Mouse (Mus musculus): ENCODE data around the gene Wdr4.
A peak's percentile ranks its signal among the peaks of the same experiment; 100 is the strongest.
"Not testable (repeated sequence)": the region's sequence is repeated elsewhere in the genome, so short reads cannot be mapped to it uniquely, and the experiment has no call there.

Gene Wdr4

DNA sequence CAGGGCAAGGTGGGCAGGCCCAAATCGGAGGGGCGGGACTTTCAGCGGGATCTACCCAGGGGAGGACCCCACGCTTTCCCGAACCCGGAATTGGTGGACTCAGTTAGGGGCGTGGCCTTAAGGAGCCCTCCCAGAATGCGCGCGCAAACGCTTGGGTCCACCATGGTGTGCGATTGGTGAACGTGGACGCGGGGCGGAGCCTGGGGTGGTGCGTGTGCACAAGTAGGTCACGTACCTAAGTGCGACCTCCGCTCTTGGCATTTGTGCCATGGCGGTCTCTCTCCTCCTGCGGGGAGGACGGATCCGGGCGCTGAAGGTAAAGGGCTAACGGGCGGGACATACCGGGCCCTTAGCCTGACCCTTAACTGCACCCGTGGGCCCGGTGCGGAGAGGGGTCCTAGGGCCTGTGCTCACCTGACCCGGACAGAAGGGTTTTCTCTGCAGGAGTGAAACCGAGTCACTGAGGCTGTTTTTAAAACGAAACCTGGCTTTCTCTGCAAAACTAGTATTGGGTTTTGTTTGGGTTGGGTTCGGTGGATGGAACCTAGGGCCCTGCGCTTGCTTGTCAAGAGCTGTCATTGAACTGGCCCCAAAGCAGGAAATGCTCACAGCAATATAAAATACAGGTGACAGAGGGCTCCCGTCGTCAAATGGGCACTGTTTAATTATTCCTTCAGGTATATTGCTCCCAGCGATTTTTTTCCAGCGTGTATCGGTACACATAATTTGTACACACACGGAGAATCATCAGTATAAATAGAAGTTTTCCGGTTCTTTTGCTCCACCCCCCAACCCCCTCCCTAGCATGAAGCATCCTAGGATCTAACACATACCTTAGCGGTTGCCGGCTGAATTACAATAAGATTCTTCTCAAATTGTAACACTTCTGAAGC lies at the start of gene Wdr4, which contains the start of gene Ndufv3:
Wdr4 (minus strand) TSS at position 35 of the 893 bp plus-strand sequence.
Ndufv3 (plus strand) TSS at position 170 of the 893 bp plus-strand sequence.
- peak; percentile 98 for DNase-seq (ENCODE audit: low spot score)

DNA sequence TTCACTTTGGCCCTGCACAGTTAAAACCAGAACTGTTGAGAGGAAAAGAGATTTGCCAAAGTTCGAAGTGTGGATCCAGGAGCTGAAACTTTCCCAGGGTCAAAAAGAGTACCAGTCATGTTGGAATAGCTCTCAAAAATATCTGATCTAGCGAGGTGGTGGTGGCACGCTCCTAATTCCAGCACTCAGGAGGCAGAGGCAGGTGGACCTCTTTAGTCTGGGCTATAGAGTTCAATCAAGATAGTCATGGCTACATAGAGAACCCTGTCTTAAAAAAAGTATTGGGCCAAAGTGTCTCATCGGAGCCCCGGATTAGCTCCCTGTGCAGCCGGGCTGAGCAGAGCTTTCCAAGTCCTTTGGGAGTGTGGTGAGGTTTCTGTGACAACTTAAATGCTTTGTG lies 46.5 kb upstream of the Wdr4 start:
- DNase-seq (ENCODE audit: low spot score): no peak

DNA sequence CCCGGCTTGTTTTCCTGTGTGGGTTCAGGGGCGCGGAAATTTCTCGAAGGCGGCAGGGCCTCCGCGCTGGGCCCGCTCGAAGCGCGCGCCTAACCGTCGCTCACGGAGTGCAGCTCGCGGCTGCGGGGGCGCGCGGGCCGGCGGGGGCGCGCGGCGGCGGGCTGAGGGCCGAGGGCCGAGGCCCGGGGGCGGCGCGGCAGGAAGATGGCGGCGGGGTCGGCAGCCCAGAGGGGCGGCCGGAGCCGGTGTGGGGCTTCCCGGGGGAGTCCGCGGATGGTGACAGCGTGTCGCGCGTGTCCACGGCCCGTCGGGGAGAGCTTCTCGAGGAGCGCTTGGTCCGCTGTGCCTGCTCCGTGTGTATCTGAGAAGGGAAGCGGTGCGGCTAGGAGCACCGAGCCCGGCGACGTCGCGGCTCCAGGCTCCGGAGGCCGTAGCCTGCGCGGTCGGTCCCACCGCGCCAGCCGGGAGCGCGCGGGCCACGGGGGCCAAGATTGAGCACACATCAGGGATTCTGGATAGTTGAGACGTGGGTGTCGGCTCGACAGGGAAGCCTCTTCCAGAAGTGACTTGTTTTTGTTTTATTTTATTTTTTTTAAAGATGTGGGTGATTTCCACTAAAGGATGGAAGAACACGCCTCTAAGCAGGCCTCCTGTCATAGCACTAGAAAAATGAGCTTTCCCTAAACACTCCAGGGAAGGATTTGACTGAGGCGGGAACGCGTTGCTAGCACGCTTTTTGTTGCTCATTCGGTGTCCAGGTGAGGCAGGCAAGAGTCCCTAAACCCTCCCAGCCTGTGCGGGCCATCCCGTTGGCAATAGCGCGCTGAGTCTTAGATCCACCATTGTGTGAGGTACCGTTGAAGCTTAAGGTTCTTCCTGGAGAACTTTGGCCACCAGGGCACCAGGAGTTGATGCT lies 45.6 kb upstream of the Wdr4 start:
- DNase-seq (ENCODE audit: low spot score): peak; percentile 50

DNA sequence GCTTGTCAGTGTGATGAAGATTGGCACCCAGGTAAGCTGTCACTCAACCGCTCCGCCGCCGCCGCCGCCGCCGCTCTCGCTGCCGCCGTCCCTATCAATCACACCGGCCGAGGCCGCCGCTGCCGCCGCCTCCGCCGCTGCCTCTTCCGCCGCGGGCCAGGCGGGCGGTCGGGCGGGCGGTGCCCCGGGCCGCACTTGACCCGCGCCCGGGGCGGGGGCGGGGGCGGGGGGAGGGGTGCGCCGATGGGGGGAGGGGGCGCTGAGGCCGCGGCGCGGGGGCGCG lies 45.0 kb upstream of the Wdr4 start:
- DNase-seq (ENCODE audit: low spot score): no peak

DNA sequence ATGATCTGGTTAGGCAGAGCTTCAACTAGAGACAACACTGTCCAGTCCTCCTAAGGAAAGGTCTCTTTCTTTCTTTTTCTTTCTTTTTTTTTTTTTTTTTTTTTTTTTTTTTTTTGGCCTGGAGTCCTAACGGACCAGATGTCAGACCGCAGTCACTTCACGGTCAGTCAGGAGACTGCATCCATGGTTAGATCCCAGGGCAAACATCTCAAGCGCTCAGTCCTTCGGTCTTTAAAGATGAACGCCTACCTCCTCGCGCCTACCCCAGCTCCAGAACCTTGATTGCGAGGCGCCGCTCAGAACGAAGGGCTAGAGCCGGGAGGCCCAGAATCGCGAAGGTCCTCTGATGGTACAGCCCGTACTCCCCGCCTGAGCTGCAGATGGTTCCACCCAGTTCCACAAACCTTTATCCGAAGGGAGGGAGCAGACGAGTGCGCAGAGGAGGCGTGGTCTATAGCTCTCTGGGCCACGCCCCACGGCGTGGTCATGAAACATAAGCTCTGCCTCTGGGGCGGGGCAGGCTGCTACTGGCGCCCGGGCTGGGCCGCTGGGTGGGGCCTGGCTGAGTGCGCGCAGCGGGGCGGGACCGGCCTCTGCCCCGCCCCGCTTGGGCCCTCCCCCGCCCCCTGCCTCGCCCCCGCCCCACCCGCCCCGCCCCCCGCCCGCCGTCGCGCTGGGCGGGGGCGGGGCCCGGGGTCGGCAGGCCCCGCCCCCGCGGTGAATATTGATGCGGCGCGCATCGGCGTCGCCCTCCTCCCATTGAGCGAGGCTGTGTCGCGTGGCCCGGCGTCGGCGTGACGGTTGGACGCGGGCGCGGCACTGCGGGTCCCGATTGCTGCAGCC lies 44.5 kb upstream of the Wdr4 start, which contains the start of gene Pknox1:
Pknox1 (plus strand) TSS at position 720 of the 843 bp plus-strand sequence.
- peak; percentile 99 for DNase-seq (ENCODE audit: low spot score)

DNA sequence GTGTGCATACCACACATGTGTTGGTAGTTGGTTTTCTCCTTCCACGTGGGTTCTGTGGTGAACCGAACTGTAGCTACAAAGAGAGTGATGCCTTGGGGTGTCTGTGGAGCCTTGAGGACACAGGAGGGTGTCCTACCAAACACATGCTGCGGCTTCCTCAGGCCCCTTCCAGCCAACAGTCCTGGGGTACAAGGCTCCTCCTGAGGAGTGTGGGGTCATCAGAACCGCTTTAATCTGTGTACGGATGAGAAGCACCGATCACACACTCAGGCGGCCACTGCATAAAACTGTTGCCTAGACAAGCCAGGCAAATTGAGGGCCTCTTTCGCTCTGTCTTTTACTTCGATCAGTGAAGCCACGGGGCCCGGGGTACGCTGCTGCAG lies 43.8 kb upstream of the Wdr4 start:
- DNase-seq (ENCODE audit: low spot score): peak; percentile 10

DNA sequence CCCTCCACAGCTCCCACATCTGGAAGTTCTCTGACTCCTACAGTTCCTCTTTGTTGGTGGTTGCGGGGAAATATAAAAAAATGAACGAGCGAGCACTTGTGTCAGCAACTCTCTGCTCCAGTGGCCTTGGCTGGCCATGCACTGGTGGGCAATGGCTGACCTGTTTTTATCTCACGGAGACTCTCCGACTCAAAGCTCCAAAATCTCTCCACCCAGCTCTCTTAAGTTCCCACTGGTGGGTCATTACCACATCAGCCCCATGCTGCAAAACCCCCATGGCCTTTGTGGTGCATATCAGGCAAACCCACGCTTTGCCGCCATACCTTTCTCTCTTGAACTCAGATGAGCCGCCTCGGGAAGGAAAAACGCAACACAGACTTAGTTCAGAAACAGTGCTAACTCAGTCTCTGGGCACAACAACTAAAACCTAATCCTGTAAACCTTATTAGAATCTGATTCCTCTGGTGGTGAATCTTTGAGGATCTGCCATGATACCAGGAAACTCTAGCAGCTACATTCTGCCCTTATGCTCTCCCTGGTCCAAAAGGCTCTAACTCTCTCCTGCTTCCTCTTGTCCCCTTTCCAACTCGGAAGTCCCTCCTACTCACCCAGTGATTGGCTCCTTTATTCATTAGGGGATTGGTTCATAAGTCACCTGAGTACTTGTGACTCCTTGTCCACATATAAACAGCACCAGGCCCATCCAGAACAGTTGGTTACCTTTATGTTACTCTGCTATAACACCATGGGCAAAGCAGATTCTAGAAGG lies 39.4 kb upstream of the Wdr4 start:
- DNase-seq (ENCODE audit: low spot score): no peak

DNA sequence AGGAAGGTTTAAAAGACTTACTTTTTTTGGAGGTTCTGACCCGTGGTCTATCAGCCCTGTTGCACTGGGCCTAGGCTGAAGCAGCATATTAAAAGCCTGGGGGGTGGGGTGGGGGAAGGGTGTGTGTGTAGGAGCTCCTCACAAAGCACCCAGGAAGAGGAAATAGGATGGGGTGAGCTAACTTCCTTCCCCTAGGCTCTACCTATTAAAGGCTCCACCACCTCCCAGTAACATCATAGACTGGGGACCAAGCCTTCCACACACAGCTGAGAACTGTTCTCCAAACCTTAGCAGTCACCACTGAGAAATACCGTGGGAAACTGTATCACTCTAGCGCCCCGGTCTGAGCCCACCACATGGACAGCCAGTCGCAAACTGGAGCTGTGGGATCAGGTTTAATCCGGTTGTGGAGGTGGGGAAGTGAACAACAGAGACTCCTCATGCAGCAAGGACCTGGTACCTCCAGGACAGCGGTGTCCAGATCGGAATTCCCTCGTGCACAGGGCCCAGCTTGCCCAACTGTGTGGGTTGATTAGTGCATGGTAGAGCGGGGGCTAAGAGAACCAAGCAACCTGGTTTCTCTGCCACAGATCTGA lies 38.3 kb upstream of the Wdr4 start:
- no peak for DNase-seq (ENCODE audit: low spot score)

DNA sequence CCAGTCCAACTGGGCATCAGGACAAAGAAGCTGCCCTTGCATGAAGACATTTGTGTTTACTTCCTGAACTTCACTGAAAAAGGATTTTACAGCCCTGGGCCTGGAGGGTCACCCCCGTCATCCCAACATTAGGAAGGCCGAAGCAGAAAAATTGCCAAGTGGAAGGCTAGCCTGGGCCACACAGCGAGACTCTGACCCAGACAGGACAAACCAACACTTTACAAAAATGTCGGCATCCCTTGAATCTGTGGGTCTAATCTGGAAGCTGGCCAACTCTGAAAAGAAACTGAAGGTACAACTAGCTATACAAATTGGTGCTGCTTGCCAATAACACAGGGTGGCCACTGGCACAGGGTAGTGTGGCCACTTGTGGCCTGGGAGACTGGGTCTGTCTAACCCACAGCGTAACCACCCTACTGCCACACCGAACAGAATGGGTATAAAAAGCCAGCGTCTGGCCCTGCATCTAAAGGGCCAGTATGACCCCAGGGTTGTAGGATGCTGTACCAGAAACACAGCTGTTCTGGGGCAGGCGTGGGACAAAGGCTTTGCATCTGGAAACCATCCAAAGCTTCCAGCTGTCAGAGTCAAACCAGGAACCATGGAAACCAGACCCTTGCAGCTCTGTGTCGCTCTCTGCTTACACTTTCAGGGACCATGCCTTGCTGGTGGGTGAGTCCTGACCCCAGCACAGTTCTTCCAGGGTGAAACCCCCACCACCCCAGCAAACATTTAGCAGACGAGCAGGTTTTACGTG lies 37.5 kb upstream of the Wdr4 start:
- DNase-seq (ENCODE audit: low spot score): peak; percentile 23

DNA sequence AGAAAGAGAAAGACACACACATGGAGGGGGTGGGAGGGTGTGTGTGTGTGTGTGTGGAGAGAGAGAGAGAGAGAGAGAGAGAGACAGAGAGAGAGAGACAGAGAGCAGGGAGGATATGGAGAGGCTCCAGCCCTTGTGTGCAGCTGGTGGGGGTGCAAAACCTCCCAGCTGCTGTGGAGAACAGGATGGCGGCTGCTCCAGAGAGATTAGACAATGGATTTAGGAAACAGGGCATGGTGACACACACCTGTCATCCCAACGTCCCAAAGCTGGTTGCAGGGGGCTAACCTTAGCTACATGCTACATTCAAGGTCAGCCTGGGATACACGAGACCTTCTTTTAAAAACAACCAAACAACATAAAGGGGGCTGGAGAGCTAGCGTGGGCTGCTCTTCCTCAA lies 36.5 kb upstream of the Wdr4 start:
- DNase-seq (ENCODE audit: low spot score): no peak

DNA sequence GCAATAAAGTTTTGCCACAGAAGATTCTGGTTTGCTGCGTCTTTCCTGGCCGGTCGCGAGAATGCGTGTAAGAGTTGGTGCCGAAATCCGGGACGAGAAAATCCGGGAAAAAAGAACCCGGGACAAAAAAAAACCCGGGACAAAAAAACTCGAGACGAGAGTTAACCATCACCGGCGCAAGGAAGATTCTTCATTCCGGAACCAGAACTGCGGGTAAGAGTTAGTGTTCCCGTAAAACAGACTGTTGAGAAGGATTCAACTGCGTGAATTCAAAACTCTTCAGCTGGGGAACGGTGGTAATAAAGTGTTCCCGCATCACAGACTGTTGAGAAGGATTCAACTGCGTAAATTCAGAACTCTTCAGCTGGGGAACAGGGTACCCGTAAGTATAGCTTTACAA lies 32.8 kb upstream of the Wdr4 start:
- not testable (repeated sequence) for DNase-seq (ENCODE audit: low spot score)

DNA sequence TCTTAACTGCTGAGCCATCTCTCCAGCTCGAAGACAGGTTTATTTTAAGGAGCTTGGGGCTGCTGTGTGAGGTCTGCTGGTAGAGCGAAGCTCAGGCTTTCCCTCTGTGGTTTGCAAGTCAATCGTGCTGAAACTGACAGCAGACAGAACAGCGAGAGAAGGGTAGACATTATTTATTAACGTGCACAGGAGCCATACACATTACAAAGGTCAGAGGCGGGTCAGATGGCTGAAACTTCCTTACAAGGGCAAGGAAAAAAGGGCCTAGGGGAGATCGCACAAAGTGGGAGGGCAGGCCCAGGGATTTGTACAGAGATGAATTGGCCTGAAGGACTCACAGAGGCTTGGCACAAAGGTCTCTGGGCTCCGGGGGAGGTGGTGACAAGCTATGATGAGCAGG lies 29.6 kb upstream of the Wdr4 start:
- DNase-seq (ENCODE audit: low spot score): no peak

DNA sequence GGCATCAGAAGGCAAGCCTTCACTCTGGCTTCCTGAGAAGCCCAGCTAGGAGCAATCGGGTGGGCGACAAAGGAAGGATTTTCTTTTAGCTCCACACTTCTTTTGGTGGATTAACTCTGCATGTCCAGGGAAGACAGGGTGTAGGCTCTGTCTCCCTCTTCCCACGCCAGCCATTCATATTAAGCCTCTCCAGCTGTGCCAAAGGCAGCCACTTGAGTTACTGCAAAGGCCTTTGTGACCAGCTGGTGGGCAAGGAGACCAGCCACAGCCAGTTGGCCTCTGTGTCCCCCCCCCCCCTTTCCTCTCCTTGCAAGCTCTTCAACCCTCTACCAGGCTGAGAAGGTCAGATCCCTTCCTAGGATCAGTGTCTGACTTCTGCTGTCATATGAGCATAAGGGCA lies 28.2 kb upstream of the Wdr4 start:
- no peak for DNase-seq (ENCODE audit: low spot score)

DNA sequence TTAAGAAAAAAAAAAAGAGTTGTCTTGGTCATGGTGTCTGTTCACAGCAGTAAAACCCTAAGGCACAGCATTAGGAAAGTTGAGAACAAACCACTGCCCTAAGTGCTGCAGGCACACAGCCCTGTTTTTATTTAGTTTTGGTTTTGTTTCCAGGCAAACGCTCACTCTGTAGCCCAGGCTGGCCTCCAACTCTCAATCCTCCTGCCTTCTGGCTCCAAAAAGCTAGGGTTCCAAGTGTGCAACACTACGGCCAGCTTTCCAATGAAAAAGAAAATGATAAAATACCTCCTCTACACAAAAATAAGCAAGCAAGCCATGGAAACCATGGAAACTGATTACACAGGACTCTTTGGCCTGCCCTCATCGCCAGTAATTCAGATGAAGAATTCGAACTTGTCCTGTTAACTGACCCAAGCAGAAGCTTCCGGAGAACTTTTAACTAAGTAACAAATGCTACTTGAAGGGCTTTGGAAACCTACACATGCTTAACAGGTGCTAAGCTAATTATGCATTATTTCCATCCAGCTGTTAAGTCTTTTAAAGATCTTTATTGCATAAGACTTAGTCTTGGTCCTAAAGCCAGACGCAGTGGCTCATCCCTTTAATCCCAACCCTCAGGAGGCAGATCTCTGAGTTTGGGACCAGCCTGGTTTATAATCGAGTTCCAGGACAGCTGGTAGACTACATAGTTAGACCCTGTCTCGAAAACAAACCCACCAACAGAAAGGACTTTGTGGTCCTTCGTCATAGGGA lies 26.8 kb upstream of the Wdr4 start:
- no peak for DNase-seq (ENCODE audit: low spot score)

DNA sequence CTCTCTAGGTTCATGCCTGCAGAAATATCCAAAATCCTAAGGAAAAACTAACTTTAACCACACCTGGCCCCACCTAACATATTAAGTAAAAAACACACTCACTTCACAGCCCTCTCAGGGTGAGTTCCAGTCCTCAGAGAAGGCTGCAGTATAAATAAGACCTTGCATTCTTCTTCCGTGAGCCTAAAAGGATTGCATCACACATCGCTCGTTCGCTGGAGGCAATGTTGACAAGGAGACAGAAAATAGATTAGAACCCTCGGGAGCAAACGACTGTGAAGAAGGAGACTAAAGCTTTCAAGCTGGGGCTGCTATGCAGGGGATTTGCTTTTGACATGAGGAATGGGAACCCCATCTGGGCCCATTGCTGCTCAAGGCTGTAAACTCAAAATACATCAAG lies 23.8 kb upstream of the Wdr4 start:
- no peak for DNase-seq (ENCODE audit: low spot score)

DNA sequence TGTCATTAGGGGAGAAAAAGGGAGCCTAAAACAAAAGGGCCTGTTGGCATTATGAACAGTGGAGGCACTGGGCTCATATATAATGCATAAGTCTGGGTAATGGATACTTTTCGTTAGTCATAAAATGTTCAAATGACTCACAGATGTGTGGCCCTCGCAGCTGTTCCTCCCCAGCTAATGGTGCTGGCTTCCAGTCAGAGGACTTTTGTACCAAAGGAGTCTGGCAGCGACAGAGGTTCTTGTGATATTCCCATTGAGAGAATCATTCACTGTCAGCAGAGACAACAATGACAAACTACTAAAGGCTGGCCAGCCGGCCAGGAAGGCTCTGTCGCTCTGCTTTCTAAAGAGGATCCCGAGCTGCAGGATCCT lies 21.7 kb upstream of the Wdr4 start:
- DNase-seq (ENCODE audit: low spot score): no peak

DNA sequence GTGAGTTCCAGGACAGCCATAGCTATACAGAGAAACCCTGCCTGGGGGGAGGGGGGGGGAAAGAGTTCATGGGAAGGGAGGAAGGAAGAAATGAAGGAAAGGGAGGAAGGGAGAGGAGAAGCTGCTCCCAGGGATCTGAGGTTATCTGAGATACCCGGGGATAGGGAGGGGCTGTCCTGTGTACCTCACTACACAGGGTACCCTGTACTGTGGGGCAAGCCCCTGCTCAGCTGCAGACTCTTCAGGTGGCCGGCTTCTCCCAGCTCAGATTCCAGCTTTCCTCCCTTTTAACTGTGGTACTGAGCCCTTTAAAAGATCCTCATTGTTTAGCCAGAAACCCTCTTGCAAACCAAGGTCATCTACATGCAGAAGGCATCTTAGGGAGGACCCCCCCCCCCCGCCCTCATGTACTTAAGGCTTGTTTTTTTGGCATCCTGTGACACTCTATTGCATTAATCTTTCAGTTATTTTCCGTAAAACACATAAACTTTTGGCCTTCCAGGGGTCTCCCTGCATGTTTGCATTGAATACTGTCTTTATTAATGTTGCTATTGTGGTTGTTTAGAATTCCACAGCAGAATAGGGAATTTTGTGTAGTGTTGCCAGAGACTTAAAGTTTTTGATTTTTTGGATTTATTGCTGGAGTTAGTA lies 21.2 kb upstream of the Wdr4 start:
- DNase-seq (ENCODE audit: low spot score): no peak

DNA sequence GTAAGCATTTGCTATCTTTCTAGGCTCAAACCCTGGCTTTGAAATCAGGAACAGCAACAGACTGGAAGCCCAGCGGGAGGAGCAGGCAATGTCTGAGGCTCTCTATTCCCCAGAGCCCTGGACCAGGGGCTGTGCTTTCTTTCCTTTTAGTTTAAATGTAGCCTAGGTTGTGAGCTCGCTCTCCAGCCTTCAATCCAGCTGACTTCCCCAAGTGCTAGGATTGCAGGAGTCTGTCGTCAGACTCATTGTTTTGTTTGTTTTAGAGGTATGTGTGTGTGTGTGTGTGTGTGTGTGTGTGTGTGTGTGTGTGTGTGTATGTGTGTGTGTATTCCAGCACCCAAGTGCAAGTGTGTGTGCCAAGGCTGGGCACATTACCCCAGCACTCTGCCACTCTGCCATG lies 20.3 kb upstream of the Wdr4 start:
- no peak for DNase-seq (ENCODE audit: low spot score)

All from ovary, adult 18-20 months (tissue).